Mouse (Mus musculus): Measurements from ENCODE around the gene Lcn6. TPM values are rescaled to one million over a fixed set of nuclear protein-coding genes. Genes with fewer than 3 reads are reported as not detected.
"Not testable (repeated sequence)": the region's sequence is repeated elsewhere in the genome, so short reads cannot be mapped to it uniquely, and the experiment has no call there.

Gene Lcn6
- polyA plus RNA-seq, 1 experiment from 2014 or later, result not detected

DNA sequence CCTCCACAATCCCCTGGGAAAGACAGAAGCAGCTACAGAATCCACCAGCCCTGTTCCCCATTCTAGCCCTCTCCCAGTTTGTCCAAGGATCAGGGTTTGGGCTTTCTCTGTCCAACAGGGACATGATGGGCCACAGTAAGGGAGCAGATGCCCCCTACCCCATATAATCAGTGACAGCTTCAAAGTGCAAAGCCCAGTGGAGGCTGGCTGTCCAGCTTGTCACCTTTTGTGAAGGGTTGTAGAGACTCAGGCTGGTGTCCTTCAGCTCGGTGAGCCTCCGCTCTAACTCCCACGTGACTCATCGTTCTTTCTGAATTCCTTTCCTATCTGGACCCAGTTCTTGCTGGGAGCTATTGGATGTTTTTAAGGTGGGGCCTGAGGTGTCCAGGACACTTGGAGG, 27.1 kb downstream of the Lcn6 start:
- Histone ChIP-seq H3K27me3 (replicated peaks) (no peaks in the 10 kb centered on the region), H3K4me2 (no peak overlapping the region), H3K9me3 (replicated peaks) (no peaks in the 10 kb centered on the region), H3K36me3 (no peaks in the 10 kb centered on the region), H3K27ac (ENCODE audit: poor library complexity, severe bottlenecking) (no peak overlapping the region), H3K9ac (no peak overlapping the region), H3K4me3 (no peak overlapping the region), H3K4me1 (replicated peaks) (peaks cover 9% of the 10 kb centered on the region)
- WGBS, result 42% methylated on average over 4 of the region's 4 CpGs
- no peak for ATAC-seq (ENCODE audit: insufficient number of reproducible peaks, low FRiP score)

DNA sequence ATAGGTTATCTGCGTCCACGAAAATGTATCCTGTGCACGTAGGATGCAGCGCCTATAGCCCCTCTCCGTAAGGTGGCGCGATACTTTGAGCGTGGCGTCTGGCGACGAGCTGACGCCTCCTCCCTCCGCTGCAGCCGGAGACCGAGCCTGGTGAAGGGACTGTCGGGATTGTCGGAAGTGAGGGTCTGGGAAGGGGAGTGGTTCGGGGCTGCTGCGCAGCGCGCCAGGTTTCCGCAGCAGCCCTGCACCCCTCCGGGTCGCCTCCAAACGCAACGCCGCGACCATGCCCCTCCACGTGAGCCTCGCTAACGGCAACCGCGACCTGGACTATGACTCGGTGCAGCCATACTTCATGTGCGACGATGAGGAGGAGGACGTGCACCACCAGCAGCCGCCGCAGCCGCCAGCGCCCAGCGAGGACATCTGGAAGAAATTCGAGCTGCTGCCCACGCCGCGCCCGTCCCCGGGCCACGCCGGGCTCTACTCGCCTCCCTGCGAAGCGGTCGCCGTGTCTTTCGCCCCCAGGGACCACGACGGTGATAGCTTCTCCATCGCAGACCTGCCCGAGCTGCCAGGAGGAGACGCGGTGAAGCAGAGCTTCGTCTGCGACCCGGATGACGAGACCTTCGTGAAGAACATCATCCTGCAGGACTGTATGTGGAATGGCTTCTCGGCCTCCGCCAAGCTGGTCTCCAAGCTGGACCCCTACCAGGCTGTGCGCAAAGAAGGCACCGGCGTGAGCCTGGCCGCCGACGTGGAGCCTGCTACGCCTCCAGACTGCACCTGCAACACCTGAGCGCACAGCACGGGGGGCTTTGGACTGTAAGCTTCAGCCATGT, 30.3 kb downstream of the Lcn6 start, which contains the start of gene Bmyc:
Bmyc (plus strand) TSS at position 97 of the 839 bp plus-strand sequence.
- H3K36me3 ChIP-seq, result no peaks in the 10 kb centered on the region
- peaks cover 12% of the 10 kb centered on the region for H3K4me1 ChIP-seq (replicated peaks)
- H3K9me3 ChIP-seq (replicated peaks), result no peaks in the 10 kb centered on the region
- H3K4me3 ChIP-seq, result peak within 1 kb of the TSS; percentile 75
- peak within 1 kb of the TSS; percentile 88 for H3K4me2 ChIP-seq
- no peaks in the 10 kb centered on the region for H3K27me3 ChIP-seq (replicated peaks)
- WGBS, result under 1% methylated on average over 78 of the region's 78 CpGs
- peak; percentile 87 for ATAC-seq (ENCODE audit: insufficient number of reproducible peaks, low FRiP score)
- peak within 1 kb of the TSS; percentile 83 for H3K9ac ChIP-seq
- peak within 1 kb of the TSS; percentile 17; the same call in 1 of the 2 replicates for H3K27ac ChIP-seq (ENCODE audit: poor library complexity, severe bottlenecking)

DNA sequence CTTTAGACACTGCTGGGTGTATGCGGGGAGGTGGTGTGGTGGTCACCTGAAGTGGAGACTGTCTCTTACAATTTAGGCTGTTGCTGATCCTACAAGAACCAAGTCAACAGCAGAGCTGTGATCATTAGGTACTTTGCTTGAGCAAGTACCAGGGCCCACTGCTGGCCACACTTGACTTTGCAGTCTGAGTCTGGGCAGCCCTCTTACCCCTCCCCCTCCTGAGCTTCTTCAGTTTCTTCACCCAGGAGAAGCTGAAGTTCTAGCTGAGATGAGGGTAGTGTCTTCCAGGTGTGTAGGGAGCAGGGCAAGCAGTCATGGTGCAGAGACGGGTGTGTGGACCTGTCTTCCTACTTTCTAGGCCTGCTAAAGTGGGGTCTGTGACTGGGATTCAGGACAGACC, 31.5 kb downstream of the Lcn6 start:
- H3K4me2 ChIP-seq, result peak overlapping the region; percentile 34; the same call in 1 of the 2 replicates
- H3K36me3 ChIP-seq, result no peaks in the 10 kb centered on the region
- H3K27me3 ChIP-seq (replicated peaks), result no peaks in the 10 kb centered on the region
- no peak for ATAC-seq (ENCODE audit: insufficient number of reproducible peaks, low FRiP score)
- H3K4me3 ChIP-seq, result no peak overlapping the region
- no peak overlapping the region for H3K27ac ChIP-seq (ENCODE audit: poor library complexity, severe bottlenecking)
- WGBS, result 60% methylated on average over 2 of the region's 2 CpGs
- H3K9ac ChIP-seq, result no peak overlapping the region
- H3K4me1 ChIP-seq (replicated peaks), result peaks cover 12% of the 10 kb centered on the region
- H3K9me3 ChIP-seq (replicated peaks), result no peaks in the 10 kb centered on the region

DNA sequence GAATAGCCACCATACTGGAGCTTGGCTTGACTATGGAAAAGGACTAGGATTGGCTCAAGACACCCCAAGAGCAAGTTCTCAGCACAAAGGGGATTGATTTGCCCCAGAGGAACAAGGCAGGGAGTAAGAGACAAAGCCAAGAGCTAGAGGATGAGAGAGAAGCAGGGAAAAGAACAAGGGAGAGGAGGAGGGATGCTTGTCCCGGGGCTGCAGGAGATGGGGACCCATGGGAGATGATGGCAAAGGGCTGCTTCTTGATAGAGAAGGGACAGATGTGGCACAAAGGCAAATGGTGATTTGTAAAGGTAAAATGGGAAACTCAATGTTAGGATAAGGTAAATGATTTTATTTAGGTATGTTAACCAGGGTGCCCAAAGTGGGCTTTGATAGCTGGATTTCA, 32.5 kb downstream of the Lcn6 start:
- not testable (repeated sequence) for H3K4me3 ChIP-seq; H3K9me3 ChIP-seq (replicated peaks); H3K27ac ChIP-seq (ENCODE audit: poor library complexity, severe bottlenecking); H3K9ac ChIP-seq; H3K27me3 ChIP-seq (replicated peaks); ATAC-seq (ENCODE audit: insufficient number of reproducible peaks, low FRiP score); H3K36me3 ChIP-seq; H3K4me2 ChIP-seq
- H3K4me1 ChIP-seq (replicated peaks), result peaks cover 12% of the 10 kb centered on the region
- 93% methylated on average over 1 of the region's 1 CpGs for WGBS

DNA sequence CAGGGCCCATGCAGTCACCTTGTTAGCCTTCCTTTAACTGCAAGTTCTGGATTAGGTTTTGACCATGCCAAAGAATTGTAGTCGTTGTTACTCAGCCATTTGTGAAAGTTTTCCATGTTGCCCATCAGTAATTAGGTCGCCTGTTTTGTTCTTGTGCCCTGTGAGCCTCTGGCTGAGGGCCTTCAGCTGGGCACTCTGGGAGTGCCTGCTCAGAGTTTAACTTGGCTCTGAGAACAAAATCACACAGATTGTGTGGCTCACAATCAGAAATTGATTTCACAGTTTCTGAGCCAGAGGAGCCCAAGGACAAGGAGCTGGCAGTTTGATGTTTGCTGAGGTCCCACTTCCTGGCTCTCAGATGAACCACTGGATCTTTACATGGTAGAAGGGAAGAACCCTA, 33.2 kb downstream of the Lcn6 start:
- H3K27ac ChIP-seq (ENCODE audit: poor library complexity, severe bottlenecking); H3K9ac ChIP-seq; H3K27me3 ChIP-seq (replicated peaks); ATAC-seq (ENCODE audit: insufficient number of reproducible peaks, low FRiP score); H3K4me3 ChIP-seq; H3K9me3 ChIP-seq (replicated peaks); H3K4me2 ChIP-seq; H3K36me3 ChIP-seq: not testable (repeated sequence)
- WGBS, result 78% methylated on average over 2 of the region's 2 CpGs
- H3K4me1 ChIP-seq (replicated peaks), result peaks cover 12% of the 10 kb centered on the region

DNA sequence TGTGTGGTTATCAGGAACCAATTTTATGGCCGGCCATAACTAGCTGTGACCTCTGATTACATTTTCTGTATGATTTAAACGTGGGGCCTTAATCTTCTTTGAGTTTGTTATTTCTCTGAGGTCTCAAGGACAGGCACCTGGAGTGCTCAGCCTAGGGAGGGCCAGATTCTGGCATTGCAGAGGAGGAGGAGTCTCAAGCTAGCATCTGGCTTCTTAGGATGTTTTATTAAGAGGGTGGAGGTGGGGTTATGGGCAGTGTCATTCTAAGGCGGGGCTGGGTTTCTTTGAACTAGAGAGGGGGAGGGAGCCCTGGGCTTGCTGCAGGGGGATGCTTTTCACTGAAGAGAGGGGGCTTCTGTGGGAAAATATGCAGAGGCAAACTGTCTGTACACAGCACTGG, 35.1 kb downstream of the Lcn6 start:
- H3K4me2 ChIP-seq; H3K27ac ChIP-seq (ENCODE audit: poor library complexity, severe bottlenecking); H3K9me3 ChIP-seq (replicated peaks); ATAC-seq (ENCODE audit: insufficient number of reproducible peaks, low FRiP score); H3K36me3 ChIP-seq; H3K27me3 ChIP-seq (replicated peaks); H3K9ac ChIP-seq; H3K4me3 ChIP-seq: not testable (repeated sequence)
- 33% methylated on average over 3 of the region's 3 CpGs for WGBS
- H3K4me1 ChIP-seq (replicated peaks), result peaks cover 12% of the 10 kb centered on the region

DNA sequence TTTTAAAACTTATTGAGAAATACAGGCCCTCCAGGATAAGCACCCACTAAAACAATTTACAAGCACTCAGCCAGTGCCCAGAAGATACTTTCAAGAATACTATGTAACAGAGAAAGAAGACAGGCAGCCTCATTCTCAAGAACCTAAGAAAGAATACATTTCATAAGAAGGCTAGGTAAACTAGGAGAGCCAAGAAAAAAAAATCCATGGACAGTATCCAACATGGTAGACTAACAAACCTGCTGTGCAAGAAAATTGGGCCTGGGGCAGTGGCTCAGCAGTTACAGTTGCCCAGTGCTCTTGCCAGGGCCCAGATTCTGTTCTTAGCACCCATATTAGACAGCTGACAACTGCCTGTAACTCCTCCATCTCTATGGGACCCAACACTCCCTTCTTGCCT, 40.6 kb downstream of the Lcn6 start:
- ATAC-seq (ENCODE audit: insufficient number of reproducible peaks, low FRiP score), result no peak
- Histone ChIP-seq H3K27ac (ENCODE audit: poor library complexity, severe bottlenecking) (no peak overlapping the region), H3K27me3 (replicated peaks) (no peaks in the 10 kb centered on the region), H3K4me2 (no peak overlapping the region), H3K4me3 (no peak overlapping the region), H3K4me1 (replicated peaks) (no peaks in the 10 kb centered on the region), H3K9ac (no peak overlapping the region), H3K9me3 (replicated peaks) (peaks cover 4% of the 10 kb centered on the region; the same call in 1 of the 2 replicates), H3K36me3 (no peaks in the 10 kb centered on the region)

Other genes with a start within 250 kb of the Lcn6 start
- gene Abca2, start 248.1 kb upstream of the Lcn6 start, polyA plus RNA-seq (2016; fragmentation: Nextera tagmentation; extraction: Ambion mirVana), result 4.8 and 5.0 TPM in 2 replicates
- 1.1 and 1.4 TPM in 2 replicates for gene Clic3, start 219.9 kb upstream of the Lcn6 start, polyA plus RNA-seq (2016; fragmentation: Nextera tagmentation; extraction: Ambion mirVana)
- 22.1 and 22.7 TPM in 2 replicates for gene Paxx, start 215.7 kb upstream of the Lcn6 start, polyA plus RNA-seq (2016; fragmentation: Nextera tagmentation; extraction: Ambion mirVana)
- gene Ptgds, start 206.7 kb upstream of the Lcn6 start, polyA plus RNA-seq (2016; fragmentation: Nextera tagmentation; extraction: Ambion mirVana), result 2.4 and 2.6 TPM in 2 replicates
- not detected in 2 replicates for gene Lcn12, start 182.9 kb upstream of the Lcn6 start, polyA plus RNA-seq (2016; fragmentation: Nextera tagmentation; extraction: Ambion mirVana)
- gene Fbxw5, start 176.0 kb upstream of the Lcn6 start, polyA plus RNA-seq (2016; fragmentation: Nextera tagmentation; extraction: Ambion mirVana), result 82.7 and 83.3 TPM in 2 replicates
- gene C8g, start 175.1 kb upstream of the Lcn6 start, polyA plus RNA-seq (2016; fragmentation: Nextera tagmentation; extraction: Ambion mirVana), result 2.4 and 3.3 TPM in 2 replicates
- gene Traf2, start 129.8 kb upstream of the Lcn6 start, polyA plus RNA-seq (2016; fragmentation: Nextera tagmentation; extraction: Ambion mirVana), result 21.1 and 22.3 TPM in 2 replicates
- gene Edf1, start 118.9 kb upstream of the Lcn6 start, polyA plus RNA-seq (2016; fragmentation: Nextera tagmentation; extraction: Ambion mirVana), result 300 and 303 TPM in 2 replicates
- 1.2 and 3.5 TPM in 2 replicates for gene Mamdc4, start 101.9 kb upstream of the Lcn6 start, polyA plus RNA-seq (2016; fragmentation: Nextera tagmentation; extraction: Ambion mirVana)
- gene Phpt1, start 101.6 kb upstream of the Lcn6 start, polyA plus RNA-seq (2016; fragmentation: Nextera tagmentation; extraction: Ambion mirVana), result 161 and 164 TPM in 2 replicates
- gene Ajm1, start 95.0 kb upstream of the Lcn6 start, polyA plus RNA-seq (2016; fragmentation: Nextera tagmentation; extraction: Ambion mirVana), result 0.46 and 0.51 TPM in 2 replicates
- gene Rabl6, start 68.3 kb upstream of the Lcn6 start, polyA plus RNA-seq (2016; fragmentation: Nextera tagmentation; extraction: Ambion mirVana), result 48.6 and 49.2 TPM in 2 replicates
- gene Ccdc183, start 59.1 kb upstream of the Lcn6 start, polyA plus RNA-seq (2016; fragmentation: Nextera tagmentation; extraction: Ambion mirVana), result 0.12 and 0.14 TPM in 2 replicates
- gene Tmem141, start 54.8 kb upstream of the Lcn6 start, polyA plus RNA-seq (2016; fragmentation: Nextera tagmentation; extraction: Ambion mirVana), result 15.3 and 17.8 TPM in 2 replicates
- gene Fcna, start 48.8 kb upstream of the Lcn6 start, polyA plus RNA-seq (2016; fragmentation: Nextera tagmentation; extraction: Ambion mirVana), result 0.63 and 1.1 TPM in 2 replicates
- gene Lcn8, start 23.7 kb upstream of the Lcn6 start, polyA plus RNA-seq (2016; fragmentation: Nextera tagmentation; extraction: Ambion mirVana), result not detected in 2 replicates
- gene Lcn5, start 18.8 kb upstream of the Lcn6 start, polyA plus RNA-seq (2016; fragmentation: Nextera tagmentation; extraction: Ambion mirVana), result not detected in 2 replicates
- gene Lcn10, start 5.9 kb downstream of the Lcn6 start, polyA plus RNA-seq (2016; fragmentation: Nextera tagmentation; extraction: Ambion mirVana), result not detected in 2 replicates
- not detected in 2 replicates for gene Obp2a, start 23.3 kb downstream of the Lcn6 start, polyA plus RNA-seq (2016; fragmentation: Nextera tagmentation; extraction: Ambion mirVana)
- gene Bmyc, start 30.0 kb downstream of the Lcn6 start, polyA plus RNA-seq (2016; fragmentation: Nextera tagmentation; extraction: Ambion mirVana), result 57.5 and 58.9 TPM in 2 replicates
- not detected in 2 replicates for gene Obp2b, start 60.2 kb downstream of the Lcn6 start, polyA plus RNA-seq (2016; fragmentation: Nextera tagmentation; extraction: Ambion mirVana)
- not detected in 2 replicates for gene Lcn3, start 88.8 kb downstream of the Lcn6 start, polyA plus RNA-seq (2016; fragmentation: Nextera tagmentation; extraction: Ambion mirVana)
- gene Lcn11, start 100.2 kb downstream of the Lcn6 start, polyA plus RNA-seq (2016; fragmentation: Nextera tagmentation; extraction: Ambion mirVana), result not detected in 2 replicates
- gene Gm13539, start 105.5 kb downstream of the Lcn6 start, polyA plus RNA-seq (2016; fragmentation: Nextera tagmentation; extraction: Ambion mirVana), result not detected in 2 replicates
- not detected in 2 replicates for gene Glt6d1, start 139.1 kb downstream of the Lcn6 start, polyA plus RNA-seq (2016; fragmentation: Nextera tagmentation; extraction: Ambion mirVana)
- not detected in 2 replicates for gene Lcn9, start 146.4 kb downstream of the Lcn6 start, polyA plus RNA-seq (2016; fragmentation: Nextera tagmentation; extraction: Ambion mirVana)
- gene Sohlh1, start 170.5 kb downstream of the Lcn6 start, polyA plus RNA-seq (2016; fragmentation: Nextera tagmentation; extraction: Ambion mirVana), result not detected in 2 replicates
- gene Kcnt1, start 186.9 kb downstream of the Lcn6 start, polyA plus RNA-seq (2016; fragmentation: Nextera tagmentation; extraction: Ambion mirVana), result not detected in 2 replicates

All from heart, embryonic 12.5 days (tissue).